Mouse (Mus musculus): Measurements from ENCODE around the gene Shq1. TPM values are rescaled to one million over a fixed set of nuclear protein-coding genes. Genes with fewer than 3 reads are reported as not detected.

Gene Shq1
- polyA plus RNA-seq (2014; fragmentation: Nextera tagmentation; extraction: Ambion mirVana) = 6.5 and 6.8 TPM in 2 replicates

DNA sequence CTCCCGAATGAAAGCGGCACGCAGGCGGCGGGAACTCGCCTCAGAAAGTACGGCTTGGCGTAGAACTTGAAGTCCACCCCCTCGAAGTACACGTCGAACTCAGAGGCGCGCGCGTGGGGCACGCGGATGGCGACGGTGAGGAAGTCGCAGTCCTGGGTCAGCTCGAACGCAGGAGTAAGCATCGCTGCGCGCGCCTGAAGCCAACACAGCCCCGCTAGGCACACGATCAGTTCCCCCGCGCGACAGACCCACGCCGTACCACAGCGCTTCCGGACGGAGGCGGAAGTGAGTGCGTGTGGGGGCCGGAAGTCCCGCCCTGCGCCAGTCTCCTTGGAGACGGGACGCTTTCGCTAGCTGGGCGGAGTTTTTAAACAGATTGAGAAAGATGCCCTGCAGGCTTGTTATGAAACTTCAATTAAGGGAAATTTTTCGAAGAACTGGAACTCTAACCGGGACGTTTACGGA lies at the start of gene Shq1:
Gene Shq1, minus strand, starts transcription at position 278 of the 465 bp plus-strand sequence.
- Histone ChIP-seq H3K27me3 (ENCODE audit: control insufficient read depth, insufficient read depth, low read length) (no peaks in the 10 kb centered on the region), H3K4me2 (ENCODE audit: low read depth, low read length) (peak within 1 kb of the TSS; percentile 65), H3K9ac (replicated peaks; ENCODE audit: low read depth, low read length) (peak within 1 kb of the TSS; percentile 25), H3K9me3 (ENCODE audit: control insufficient read depth, low read length) (no peaks in the 10 kb centered on the region), H3K27ac (ENCODE audit: low read depth, low read length) (no peak within 1 kb of the TSS), H3K4me3 (ENCODE audit: low read depth, low read length) (peak within 1 kb of the TSS; percentile 52), H3K4me1 (ENCODE audit: control insufficient read depth, insufficient read depth, low read length) (no peaks in the 10 kb centered on the region), H3K36me3 (ENCODE audit: control insufficient read depth, insufficient read depth, low read length) (no peaks in the 10 kb centered on the region)
- ATAC-seq (ENCODE audit: low read depth) = peak; percentile 97
- under 1% methylated on average over 49 of the region's 49 CpGs for WGBS

DNA sequence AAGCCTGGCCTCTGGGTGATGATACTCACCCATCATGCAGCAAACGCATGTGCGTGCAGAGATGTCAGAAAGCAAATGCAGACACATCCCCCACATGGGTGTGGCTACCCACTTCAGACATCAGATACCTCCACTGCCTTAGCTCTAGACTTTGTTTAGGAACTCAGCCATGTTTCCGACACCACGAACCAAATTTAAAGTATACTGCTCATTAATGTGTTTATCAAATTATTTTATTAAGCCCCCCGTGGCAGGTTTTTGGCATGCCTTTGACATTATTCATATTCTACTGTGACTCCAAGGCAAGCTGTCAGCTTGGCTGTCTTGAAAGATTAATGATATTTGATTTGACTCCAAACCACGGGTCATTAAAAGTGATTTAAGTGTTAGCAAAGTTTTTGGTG lies 49.1 kb upstream of the Shq1 start:
- ATAC-seq (ENCODE audit: low read depth) = no peak
- no peak overlapping the region for H3K4me2 ChIP-seq (ENCODE audit: low read depth, low read length)
- no peaks in the 10 kb centered on the region for H3K27me3 ChIP-seq (ENCODE audit: control insufficient read depth, insufficient read depth, low read length)
- H3K4me1 ChIP-seq (ENCODE audit: control insufficient read depth, insufficient read depth, low read length) = no peaks in the 10 kb centered on the region
- no peaks in the 10 kb centered on the region for H3K36me3 ChIP-seq (ENCODE audit: control insufficient read depth, insufficient read depth, low read length)
- no peak overlapping the region for H3K9ac ChIP-seq (replicated peaks; ENCODE audit: low read depth, low read length)
- no peak overlapping the region for H3K4me3 ChIP-seq (ENCODE audit: low read depth, low read length)
- WGBS = 80% methylated on average over 6 of the region's 6 CpGs
- H3K9me3 ChIP-seq (ENCODE audit: control insufficient read depth, low read length) = no peaks in the 10 kb centered on the region
- H3K27ac ChIP-seq (ENCODE audit: low read depth, low read length) = no peak overlapping the region

DNA sequence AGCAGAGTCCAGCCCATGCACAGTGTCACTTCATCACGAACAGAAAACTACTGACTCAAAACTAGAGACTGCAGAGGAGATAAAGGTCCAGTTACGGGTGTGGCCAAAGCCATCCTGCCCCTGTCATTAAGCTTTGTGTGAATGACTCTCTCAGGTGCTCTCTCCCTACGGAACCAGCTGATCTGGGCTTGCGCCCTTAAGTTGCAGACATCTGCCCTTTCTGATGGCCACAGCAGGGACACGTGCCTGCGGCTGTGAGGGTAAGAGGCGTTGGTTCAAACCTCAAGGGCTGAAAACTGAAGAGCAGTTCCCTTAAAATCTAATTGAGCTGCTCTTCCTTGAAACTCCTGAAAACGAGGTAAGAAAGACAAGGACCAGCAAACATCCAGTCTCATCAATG lies 45.9 kb upstream of the Shq1 start:
- H3K4me2 ChIP-seq (ENCODE audit: low read depth, low read length) = no peak overlapping the region
- no peaks in the 10 kb centered on the region for H3K4me1 ChIP-seq (ENCODE audit: control insufficient read depth, insufficient read depth, low read length)
- H3K9me3 ChIP-seq (ENCODE audit: control insufficient read depth, low read length) = no peaks in the 10 kb centered on the region
- WGBS = 90% methylated on average over 8 of the region's 8 CpGs
- no peak for ATAC-seq (ENCODE audit: low read depth)
- H3K9ac ChIP-seq (replicated peaks; ENCODE audit: low read depth, low read length) = no peak overlapping the region
- no peak overlapping the region for H3K27ac ChIP-seq (ENCODE audit: low read depth, low read length)
- no peaks in the 10 kb centered on the region for H3K36me3 ChIP-seq (ENCODE audit: control insufficient read depth, insufficient read depth, low read length)
- no peaks in the 10 kb centered on the region for H3K27me3 ChIP-seq (ENCODE audit: control insufficient read depth, insufficient read depth, low read length)
- H3K4me3 ChIP-seq (ENCODE audit: low read depth, low read length) = no peak overlapping the region

DNA sequence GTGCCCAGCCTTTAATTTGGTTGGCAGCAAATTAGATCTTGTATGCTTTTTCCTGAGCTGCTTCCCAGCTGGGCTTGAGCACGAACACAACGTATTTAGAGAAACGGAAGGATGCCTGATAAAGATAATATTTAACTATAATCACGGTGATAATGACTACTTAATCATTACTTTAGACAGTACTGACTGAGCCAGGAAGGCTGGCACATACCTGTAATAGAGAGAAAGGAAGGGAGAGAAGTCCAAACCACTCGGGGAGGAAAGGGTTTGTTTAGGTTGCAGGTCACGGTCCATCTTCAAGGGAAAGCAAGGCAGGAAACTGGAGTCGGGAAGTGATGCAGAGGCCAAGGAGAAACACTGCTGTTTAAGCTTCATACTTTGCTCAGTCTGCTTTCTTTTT lies 45.2 kb upstream of the Shq1 start:
- 76% methylated on average over 7 of the region's 7 CpGs for whole genome bisulfite sequencing
- no peak overlapping the region for H3K4me2 ChIP-seq (ENCODE audit: low read depth, low read length)
- no peak overlapping the region for H3K27ac ChIP-seq (ENCODE audit: low read depth, low read length)
- H3K4me1 ChIP-seq (ENCODE audit: control insufficient read depth, insufficient read depth, low read length) = no peaks in the 10 kb centered on the region
- no peaks in the 10 kb centered on the region for H3K36me3 ChIP-seq (ENCODE audit: control insufficient read depth, insufficient read depth, low read length)
- H3K9ac ChIP-seq (replicated peaks; ENCODE audit: low read depth, low read length) = no peak overlapping the region
- H3K27me3 ChIP-seq (ENCODE audit: control insufficient read depth, insufficient read depth, low read length) = no peaks in the 10 kb centered on the region
- no peak for ATAC-seq (ENCODE audit: low read depth)
- H3K9me3 ChIP-seq (ENCODE audit: control insufficient read depth, low read length) = no peaks in the 10 kb centered on the region
- no peak overlapping the region for H3K4me3 ChIP-seq (ENCODE audit: low read depth, low read length)

DNA sequence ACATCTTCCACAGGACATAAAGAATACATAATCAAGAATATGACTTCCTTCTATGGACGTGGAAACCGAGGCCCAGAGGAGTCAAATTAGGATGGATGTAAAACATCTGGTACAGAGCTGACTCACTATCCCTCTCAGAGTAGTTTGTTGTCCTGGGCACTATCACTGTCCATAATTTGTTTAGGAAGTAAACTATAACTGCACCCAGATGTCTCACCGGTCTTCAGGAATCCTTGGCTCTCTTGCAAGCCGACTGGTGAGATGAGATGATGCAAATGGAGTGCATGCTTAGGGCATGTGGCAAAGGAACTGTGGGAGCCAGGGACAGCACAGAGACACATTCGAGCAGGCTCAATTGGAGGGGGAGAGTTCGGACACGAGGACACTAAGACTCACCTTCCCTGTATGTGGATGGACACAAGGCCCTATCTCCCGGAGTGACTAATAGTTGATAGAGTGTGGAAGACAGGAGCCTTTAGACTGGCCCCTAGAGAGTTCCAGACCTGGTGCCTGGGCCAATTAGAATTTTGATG lies 44.4 kb upstream of the Shq1 start:
- H3K4me2 ChIP-seq (ENCODE audit: low read depth, low read length) = no peak overlapping the region
- no peaks in the 10 kb centered on the region for H3K9me3 ChIP-seq (ENCODE audit: control insufficient read depth, low read length)
- H3K27me3 ChIP-seq (ENCODE audit: control insufficient read depth, insufficient read depth, low read length) = no peaks in the 10 kb centered on the region
- no peak overlapping the region for H3K9ac ChIP-seq (replicated peaks; ENCODE audit: low read depth, low read length)
- 87% methylated on average over 8 of the region's 8 CpGs for WGBS
- H3K4me1 ChIP-seq (ENCODE audit: control insufficient read depth, insufficient read depth, low read length) = no peaks in the 10 kb centered on the region
- H3K4me3 ChIP-seq (ENCODE audit: low read depth, low read length) = no peak overlapping the region
- no peak overlapping the region for H3K27ac ChIP-seq (ENCODE audit: low read depth, low read length)
- no peak for ATAC-seq (ENCODE audit: low read depth)
- H3K36me3 ChIP-seq (ENCODE audit: control insufficient read depth, insufficient read depth, low read length) = no peaks in the 10 kb centered on the region

DNA sequence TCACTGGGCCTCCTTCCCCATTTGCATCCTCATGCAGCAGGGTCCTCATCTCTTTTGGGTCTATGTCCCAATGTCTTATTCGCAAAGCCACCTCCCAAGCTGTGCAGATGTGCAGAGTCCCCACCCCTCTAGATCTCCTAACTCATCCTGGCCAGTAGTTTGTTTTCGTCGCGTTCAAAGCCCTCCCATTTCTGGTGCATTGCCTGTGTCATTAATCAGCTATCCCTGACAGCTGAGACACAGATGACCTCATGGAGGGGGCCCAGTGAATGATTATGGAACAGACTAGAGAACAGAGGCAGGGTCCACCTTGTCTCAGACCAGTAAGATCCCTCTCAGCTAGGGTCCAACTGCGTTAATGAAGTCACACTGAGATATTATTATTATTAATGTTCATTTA lies 39.9 kb upstream of the Shq1 start:
- Histone ChIP-seq H3K27me3 (ENCODE audit: control insufficient read depth, insufficient read depth, low read length) (no peaks in the 10 kb centered on the region; the same call in 1 of the 2 replicates), H3K4me3 (ENCODE audit: low read depth, low read length) (no peak overlapping the region), H3K4me2 (ENCODE audit: low read depth, low read length) (no peak overlapping the region), H3K36me3 (ENCODE audit: control insufficient read depth, insufficient read depth, low read length) (no peaks in the 10 kb centered on the region), H3K9ac (replicated peaks; ENCODE audit: low read depth, low read length) (no peak overlapping the region), H3K27ac (ENCODE audit: low read depth, low read length) (no peak overlapping the region), H3K9me3 (ENCODE audit: control insufficient read depth, low read length) (no peaks in the 10 kb centered on the region), H3K4me1 (ENCODE audit: control insufficient read depth, insufficient read depth, low read length) (no peaks in the 10 kb centered on the region)
- whole genome bisulfite sequencing = 86% methylated on average over 5 of the region's 5 CpGs
- no peak for ATAC-seq (ENCODE audit: low read depth)

DNA sequence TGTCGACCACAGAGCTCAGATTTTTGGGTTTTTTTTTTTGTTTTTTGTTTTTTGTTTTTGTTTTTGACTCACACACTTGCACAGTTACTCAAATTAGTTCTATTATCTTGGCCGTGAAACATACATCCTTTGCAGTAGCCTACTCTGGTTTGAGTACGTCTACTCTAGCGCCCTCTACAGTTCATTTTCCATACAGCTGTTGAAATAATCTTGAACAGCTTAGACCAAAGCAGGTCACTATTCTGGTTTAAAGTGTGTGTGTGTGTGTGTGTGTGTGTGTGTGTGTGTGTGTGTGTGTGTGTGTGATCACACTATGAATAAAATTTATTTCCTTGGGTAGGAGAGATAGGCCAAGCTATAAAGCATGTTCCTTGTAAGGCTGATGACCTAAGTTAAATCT lies 39.2 kb upstream of the Shq1 start:
- no peaks in the 10 kb centered on the region for H3K9me3 ChIP-seq (ENCODE audit: control insufficient read depth, low read length)
- no peak overlapping the region for H3K9ac ChIP-seq (replicated peaks; ENCODE audit: low read depth, low read length)
- 44% methylated on average over 4 of the region's 4 CpGs for WGBS
- peaks cover 2% of the 10 kb centered on the region for H3K27me3 ChIP-seq (ENCODE audit: control insufficient read depth, insufficient read depth, low read length)
- no peak overlapping the region for H3K4me2 ChIP-seq (ENCODE audit: low read depth, low read length)
- no peaks in the 10 kb centered on the region for H3K36me3 ChIP-seq (ENCODE audit: control insufficient read depth, insufficient read depth, low read length)
- H3K4me1 ChIP-seq (ENCODE audit: control insufficient read depth, insufficient read depth, low read length) = no peaks in the 10 kb centered on the region
- ATAC-seq (ENCODE audit: low read depth) = no peak
- H3K27ac ChIP-seq (ENCODE audit: low read depth, low read length) = no peak overlapping the region
- no peak overlapping the region for H3K4me3 ChIP-seq (ENCODE audit: low read depth, low read length)

DNA sequence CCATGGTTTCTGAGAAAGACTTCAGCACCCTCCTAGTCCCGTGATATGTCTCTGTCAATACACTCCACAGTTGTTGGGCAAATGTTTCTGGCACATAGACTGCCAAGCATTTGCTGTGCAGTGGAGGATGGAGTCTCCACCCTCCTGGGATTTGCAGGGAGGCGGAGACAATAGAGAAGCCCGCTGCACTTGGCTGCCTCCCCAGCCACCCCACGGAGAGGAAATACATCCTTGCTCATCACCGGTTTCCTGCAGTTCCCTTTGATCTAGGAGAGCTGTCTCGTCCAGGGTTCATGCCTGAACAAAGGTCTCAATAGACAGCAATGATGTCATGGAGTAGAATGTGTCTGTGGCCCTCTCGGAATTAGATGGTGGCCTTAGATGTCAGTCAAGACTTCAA lies 38.5 kb upstream of the Shq1 start:
- H3K4me3 ChIP-seq (ENCODE audit: low read depth, low read length) = no peak overlapping the region
- H3K27ac ChIP-seq (ENCODE audit: low read depth, low read length) = no peak overlapping the region
- H3K4me1 ChIP-seq (ENCODE audit: control insufficient read depth, insufficient read depth, low read length) = no peaks in the 10 kb centered on the region
- ATAC-seq (ENCODE audit: low read depth) = peak; percentile 29; the same call in 1 of the 2 replicates
- H3K9me3 ChIP-seq (ENCODE audit: control insufficient read depth, low read length) = no peaks in the 10 kb centered on the region
- H3K27me3 ChIP-seq (ENCODE audit: control insufficient read depth, insufficient read depth, low read length) = peaks cover 6% of the 10 kb centered on the region
- H3K9ac ChIP-seq (replicated peaks; ENCODE audit: low read depth, low read length) = no peak overlapping the region
- WGBS = 13% methylated on average over 7 of the region's 7 CpGs
- H3K4me2 ChIP-seq (ENCODE audit: low read depth, low read length) = no peak overlapping the region
- no peaks in the 10 kb centered on the region for H3K36me3 ChIP-seq (ENCODE audit: control insufficient read depth, insufficient read depth, low read length)

DNA sequence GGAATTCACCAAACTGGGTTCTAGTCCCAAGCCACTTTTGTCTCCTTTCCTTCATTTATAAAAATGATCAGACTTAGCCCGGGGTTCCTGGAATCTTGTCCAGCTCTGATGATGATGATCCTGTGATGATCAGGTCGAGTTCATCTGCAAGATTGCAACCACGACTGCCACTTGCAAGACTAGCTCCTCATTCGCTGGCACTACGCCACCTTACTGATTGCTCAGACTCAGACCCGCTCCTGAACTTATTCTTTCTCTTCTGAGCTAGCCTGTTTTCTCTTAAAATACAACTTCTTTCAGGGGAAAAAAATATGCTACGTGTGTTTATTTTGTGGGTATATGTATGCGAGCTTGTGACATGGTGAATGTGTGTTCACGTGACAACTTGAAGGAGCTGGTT lies 38.0 kb upstream of the Shq1 start:
- Histone ChIP-seq H3K27me3 (ENCODE audit: control insufficient read depth, insufficient read depth, low read length) (peaks cover 9% of the 10 kb centered on the region), H3K27ac (ENCODE audit: low read depth, low read length) (no peak overlapping the region), H3K9ac (replicated peaks; ENCODE audit: low read depth, low read length) (no peak overlapping the region), H3K4me2 (ENCODE audit: low read depth, low read length) (no peak overlapping the region), H3K36me3 (ENCODE audit: control insufficient read depth, insufficient read depth, low read length) (no peaks in the 10 kb centered on the region), H3K4me3 (ENCODE audit: low read depth, low read length) (no peak overlapping the region), H3K9me3 (ENCODE audit: control insufficient read depth, low read length) (no peaks in the 10 kb centered on the region), H3K4me1 (ENCODE audit: control insufficient read depth, insufficient read depth, low read length) (0 out of 2 replicates have a peak, but pooled peaks cover 3% of the 10 kb centered on the region)
- no peak for ATAC-seq (ENCODE audit: low read depth)
- WGBS = 84% methylated on average over 9 of the region's 9 CpGs
